8 mouse cellular contexts compared by ENCODE assay signal in genomic region chr9:118041646-118042045, GRCm38 (mm10). TPM values are rescaled to one million over a fixed set of nuclear protein-coding genes. Genes with fewer than 3 reads are reported as not detected.
DNase-seq lines count a peak whose midpoint lies in the region; ATAC-seq lines count a peak whose summit lies in the region.

No protein-coding gene starts in this region.

- peaks cover 24% of the 10 kb centered on the region for H3K36me3 ChIP-seq in erythroblast, embryonic 14.5 days (ENCODE audit: control insufficient read depth)
- no peaks in the 10 kb centered on the region for H3K36me3 ChIP-seq in liver, embryonic 16.5 days (ENCODE audit: control insufficient read depth, insufficient read depth)

- peak overlapping the region; percentile 83 for H3K4me2 ChIP-seq in liver, embryonic 16.5 days (ENCODE audit: low read depth, low read length)

- peak overlapping the region; percentile 97 for H3K4me3 ChIP-seq in erythroblast, embryonic 14.5 days (replicated peaks)
- H3K4me3 ChIP-seq in liver, embryonic 16.5 days (ENCODE audit: low read depth, low read length), result peak overlapping the region; percentile 87

- peak; percentile 15 for DNase-seq in ES-CJ7 (ENCODE audit: low read depth, low spot score)
- peak; percentile 6 for DNase-seq in forelimb bud, embryonic 11.5 days (ENCODE audit: low read depth, low spot score)
- DNase-seq in adrenal gland, adult 8-10 months, result no peak
- DNase-seq in yolk sac, embryonic 10.5 days (ENCODE audit: low spot score), result no peak

- H3K27ac ChIP-seq in liver, embryonic 16.5 days (ENCODE audit: low read length), result no peak overlapping the region

- no peaks in the 10 kb centered on the region for H3K27me3 ChIP-seq in erythroblast, embryonic 14.5 days (ENCODE audit: control insufficient read depth)
- no peaks in the 10 kb centered on the region for H3K27me3 ChIP-seq in liver, embryonic 16.5 days (ENCODE audit: control insufficient read depth, insufficient read depth, low read depth, low read length)

- no peaks in the 10 kb centered on the region for H3K9me3 ChIP-seq in erythroblast, embryonic 14.5 days (ENCODE audit: control insufficient read depth, low read length)
- no peaks in the 10 kb centered on the region for H3K9me3 ChIP-seq in liver, embryonic 16.5 days (replicated peaks; ENCODE audit: control insufficient read depth, low read length)

- no peak for ATAC-seq in erythroblast, adult 5-6 weeks (replicated peaks; ENCODE audit: low FRiP score, poor library complexity, severe bottlenecking)
- no peak for ATAC-seq in liver, embryonic 16.5 days (ENCODE audit: low read depth)
- no peak for ATAC-seq in erythroid progenitor cell, adult 5-6 weeks (replicated peaks; ENCODE audit: low FRiP score, poor library complexity, severe bottlenecking)

- peaks cover 34% of the 10 kb centered on the region for H3K4me1 ChIP-seq in erythroblast, embryonic 14.5 days (ENCODE audit: control insufficient read depth)
- peaks cover 13% of the 10 kb centered on the region for H3K4me1 ChIP-seq in liver, embryonic 16.5 days (ENCODE audit: control insufficient read depth, low read depth, low read length)

- WGBS in liver, embryonic 16.5 days (ENCODE audit: insufficient replicate concordance), result 25% methylated on average over 5 of the region's 5 CpGs

- peak overlapping the region; percentile 92 for H3K9ac ChIP-seq in liver, embryonic 16.5 days (ENCODE audit: low read depth, low read length)

RNA-seq across cellular contexts. Expression of gene Azi2, which starts 1.3 kb away (rescaled TPM):
- polyA plus RNA-seq in erythroblast, embryonic 14.5 days (2012), result 1.7 and 3.3 TPM in 2 replicates
- total RNA-seq in erythroblast, adult 5-6 weeks (2015; ENCODE audit: low replicate concordance), result 50.3 and 60.4 TPM in 2 replicates
- total RNA-seq in erythroblast, adult 5-6 weeks (2017; ENCODE audit: low replicate concordance), result 56.3 and 87.4 TPM in 2 replicates
- polyA plus RNA-seq in liver, embryonic 16.5 days (2015; fragmentation: Nextera tagmentation; extraction: Ambion mirVana), result 31.2 and 33.0 TPM in 2 replicates
- total RNA-seq in erythroid progenitor cell, adult 5-6 weeks (2015; ENCODE audit: low replicate concordance), result 42.9 and 93.1 TPM in 2 replicates
- total RNA-seq in erythroid progenitor cell, adult 5-6 weeks (2017; ENCODE audit: low replicate concordance), result 47.7 and 81.4 TPM in 2 replicates
- 10 to 100 TPM; 75.5 to 83.1 (median 80.1) TPM for total RNA-seq in adrenal gland, adult 8-10 months (2022)

Comparison
In these comparisons a context has a peak if more than half of its experiments do, and no peak if none do; other contexts are left out.
1. DNase-seq: peak in ES-CJ7 (single experiment) and forelimb bud, embryonic 11.5 days (single experiment); none in adrenal gland, adult 8-10 months (single experiment) and yolk sac, embryonic 10.5 days (single experiment).